Mouse (Mus musculus): ENCODE measurements around the gene Gm49396. TPM values are rescaled to one million over a fixed set of nuclear protein-coding genes. Genes with fewer than 3 reads are reported as not detected.

Gm49396 gene
- polyA plus RNA-seq, 1 experiment = 3.1 TPM

DNA sequence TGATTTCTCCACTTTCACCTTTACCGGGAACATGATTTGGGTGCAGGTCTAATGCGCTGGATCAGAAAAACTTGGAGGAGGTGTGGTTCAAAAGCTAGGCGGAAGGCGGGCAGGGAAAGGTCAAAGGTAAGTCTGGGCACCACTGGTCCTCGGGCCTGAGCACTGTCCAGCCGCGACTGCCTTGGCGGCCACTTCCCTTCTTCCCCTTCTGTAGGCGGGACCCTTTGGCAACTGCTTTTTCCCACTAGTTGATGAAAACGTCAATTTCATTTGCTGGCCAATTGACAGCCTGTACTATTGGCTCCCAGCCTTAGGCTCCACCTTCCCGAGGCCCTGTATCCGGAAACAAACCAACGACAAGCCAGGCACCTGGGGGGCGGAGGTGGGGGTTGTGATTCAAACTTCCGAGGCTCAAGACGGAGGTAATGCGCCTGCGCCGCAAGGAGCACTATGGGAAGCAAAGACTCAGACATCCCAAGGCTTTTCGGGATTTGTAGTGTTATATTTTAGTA is 3.6 kb upstream of the Gm49396 start, which contains the start of gene Lin37:
Lin37 (minus strand) TSS at position 396 of the 512 bp plus-strand sequence.
- Histone ChIP-seq H3K4me3 (ENCODE audit: insufficient read depth, low read length) (peak within 1 kb of the TSS; percentile 68), H3K4me1 (ENCODE audit: control insufficient read depth, insufficient read depth, low read length) (peaks cover 5% of the 10 kb centered on the region; the same call in 1 of the 2 replicates), H3K27ac (ENCODE audit: insufficient read depth, low read length) (peak within 1 kb of the TSS; percentile 17; the same call in 1 of the 2 replicates)
- TF ChIP-seq CTCF (IDR thresholded peaks at IDR 0.05; ENCODE audit: borderline replicate concordance, insufficient read depth, low read length) (no peak), POLR2A (IDR thresholded peaks at IDR 0.05; ENCODE audit: low read depth, low read length) (peak; percentile 77)

DNA sequence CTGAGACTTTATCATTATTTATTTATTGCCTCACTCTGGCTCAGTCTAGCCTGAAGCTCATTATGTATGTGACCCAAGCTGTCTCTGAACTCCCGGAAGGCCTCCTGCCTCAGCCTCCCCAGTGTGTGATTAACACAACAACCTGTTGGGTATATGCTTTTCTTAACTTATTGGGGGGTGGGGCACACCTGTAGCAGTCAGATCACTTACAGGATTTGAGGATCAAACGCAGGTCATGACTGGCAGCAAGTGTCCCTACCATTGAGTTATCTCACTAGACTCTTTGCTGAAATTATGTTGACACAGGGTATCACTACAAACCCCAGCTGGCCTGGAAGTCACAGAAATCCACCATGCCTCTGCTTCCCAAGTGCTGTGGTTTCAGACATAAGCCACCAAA is 2.8 kb upstream of the Gm49396 start:
- Histone ChIP-seq H3K27ac (ENCODE audit: insufficient read depth, low read length) (no peak overlapping the region), H3K4me3 (ENCODE audit: insufficient read depth, low read length) (no peak overlapping the region), H3K4me1 (ENCODE audit: control insufficient read depth, insufficient read depth, low read length) (peaks cover 5% of the 10 kb centered on the region; the same call in 1 of the 2 replicates)
- TF ChIP-seq POLR2A (IDR thresholded peaks at IDR 0.05; ENCODE audit: low read depth, low read length) (no peak), CTCF (IDR thresholded peaks at IDR 0.05; ENCODE audit: borderline replicate concordance, insufficient read depth, low read length) (no peak)

DNA sequence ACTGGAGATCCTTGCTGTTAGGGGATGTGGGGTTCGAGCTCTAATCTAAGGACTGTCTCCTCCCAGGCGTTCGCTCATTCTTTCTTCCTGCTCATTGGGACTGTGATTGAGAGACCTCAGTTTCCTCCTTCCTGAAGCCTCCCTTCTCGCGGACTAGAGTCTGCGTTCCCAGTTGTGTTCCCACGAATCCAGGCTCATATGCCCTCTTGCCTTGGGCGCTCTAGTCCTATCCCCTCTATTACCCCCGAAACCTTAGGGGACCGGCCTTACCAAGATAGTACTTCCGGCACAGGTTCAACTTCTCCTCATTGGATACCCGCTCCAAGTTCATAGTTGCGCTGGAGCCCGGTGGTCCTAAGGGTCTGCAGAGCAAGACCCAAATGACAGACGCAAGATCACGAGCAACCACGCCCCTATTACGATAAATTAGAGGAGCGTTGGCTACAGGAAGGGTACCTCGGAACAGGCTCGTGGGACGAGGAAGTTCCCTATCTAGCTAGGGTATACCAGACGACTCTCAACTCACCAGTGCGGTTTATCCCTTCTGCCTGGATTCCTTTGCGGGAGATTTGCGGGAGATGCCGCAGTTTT is 523 bp upstream of the Gm49396 start:
- H3K4me1 ChIP-seq (ENCODE audit: control insufficient read depth, insufficient read depth, low read length) = peaks cover 5% of the 10 kb centered on the region; the same call in 1 of the 2 replicates
- peak overlapping the region; percentile 80 for H3K4me3 ChIP-seq (ENCODE audit: insufficient read depth, low read length)
- TF ChIP-seq CTCF (IDR thresholded peaks at IDR 0.05; ENCODE audit: borderline replicate concordance, insufficient read depth, low read length) = no peak
- peak; percentile 48 for TF ChIP-seq POLR2A (IDR thresholded peaks at IDR 0.05; ENCODE audit: low read depth, low read length)
- peak overlapping the region; percentile 35 for H3K27ac ChIP-seq (ENCODE audit: insufficient read depth, low read length)

DNA sequence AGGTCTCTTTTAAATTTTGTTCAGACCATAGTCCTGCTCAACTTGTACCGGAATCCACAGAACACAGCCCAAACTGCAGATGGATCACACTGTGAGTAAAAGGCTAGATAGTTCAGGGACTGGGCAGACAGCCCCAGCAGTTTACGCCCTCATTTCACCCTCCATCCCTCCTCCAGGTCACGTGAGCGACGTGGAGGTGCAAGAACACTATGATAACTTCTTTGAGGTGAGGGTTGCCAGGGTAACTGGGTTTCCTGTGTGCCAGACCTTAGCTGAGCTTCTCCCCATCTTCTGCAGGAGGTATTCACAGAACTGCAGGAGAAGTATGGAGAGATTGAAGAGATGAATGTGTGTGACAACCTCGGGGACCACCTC is 749 bp downstream of the Gm49396 start:
- Histone ChIP-seq H3K4me3 (ENCODE audit: insufficient read depth, low read length) (peak overlapping the region; percentile 74), H3K4me1 (ENCODE audit: control insufficient read depth, insufficient read depth, low read length) (0 out of 2 replicates have a peak, but pooled peaks cover 2% of the 10 kb centered on the region), H3K27ac (ENCODE audit: insufficient read depth, low read length) (no peak overlapping the region)
- TF ChIP-seq POLR2A (IDR thresholded peaks at IDR 0.05; ENCODE audit: low read depth, low read length) (no peak), CTCF (IDR thresholded peaks at IDR 0.05; ENCODE audit: borderline replicate concordance, insufficient read depth, low read length) (no peak)

DNA sequence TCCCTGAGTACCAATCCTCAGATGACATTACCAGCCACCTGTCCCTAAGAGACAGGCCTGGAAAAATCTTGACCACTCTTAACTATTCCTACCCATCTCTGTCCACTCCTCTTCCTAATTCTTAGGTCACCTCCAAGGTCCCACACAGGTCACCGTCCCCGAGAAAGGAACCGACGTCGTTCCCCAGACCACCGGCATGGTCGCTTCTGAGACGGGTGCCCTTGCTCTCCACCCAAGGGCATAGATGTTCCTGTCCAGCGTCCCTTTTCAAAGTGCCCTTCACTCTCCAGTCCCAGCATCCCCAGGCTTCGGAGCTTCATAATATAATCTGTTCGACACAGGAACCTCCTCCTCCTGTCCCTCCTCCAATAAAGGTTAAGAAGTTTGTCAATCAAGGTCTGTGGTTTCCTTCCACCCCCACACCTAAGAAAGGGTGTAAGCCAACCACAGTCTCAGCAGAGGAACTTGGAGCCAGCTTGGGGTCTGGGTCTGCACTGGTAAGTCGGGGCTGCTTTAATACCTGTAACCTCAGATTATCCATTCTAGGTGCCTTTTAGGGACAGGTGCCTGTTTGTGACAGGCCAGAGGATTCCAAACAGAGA is 1.9 kb downstream of the Gm49396 start, which contains the start of gene Igflr1:
Igflr1 (plus strand) TSS at position 458 of the 602 bp plus-strand sequence.
- Histone ChIP-seq H3K4me3 (ENCODE audit: insufficient read depth, low read length) (no peak within 1 kb of the TSS), H3K27ac (ENCODE audit: insufficient read depth, low read length) (no peak within 1 kb of the TSS)
- TF ChIP-seq CTCF (IDR thresholded peaks at IDR 0.05; ENCODE audit: borderline replicate concordance, insufficient read depth, low read length) (no peak), POLR2A (IDR thresholded peaks at IDR 0.05; ENCODE audit: low read depth, low read length) (no peak)

DNA sequence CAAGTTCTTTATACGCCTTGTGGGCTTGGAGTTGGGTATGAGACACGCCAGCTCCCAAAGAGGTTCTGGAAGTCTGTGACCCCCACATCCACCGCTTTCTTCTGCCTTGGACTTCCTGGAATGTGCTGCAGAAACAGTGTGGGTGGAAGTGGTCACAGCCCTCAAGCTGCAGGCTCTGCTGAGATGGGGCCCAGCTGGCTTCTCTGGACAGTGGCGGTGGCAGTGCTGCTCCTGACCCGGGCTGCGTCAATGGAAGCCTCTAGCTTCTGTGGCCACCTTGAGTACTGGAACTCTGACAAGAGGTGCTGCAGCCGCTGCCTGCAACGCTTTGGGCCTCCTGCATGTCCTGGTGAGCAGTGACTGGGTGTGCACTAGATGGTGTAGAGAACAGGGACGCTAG is 2.9 kb downstream of the Gm49396 start:
- 0 out of 2 replicates have a peak, but pooled peaks cover 2% of the 10 kb centered on the region for H3K4me1 ChIP-seq (ENCODE audit: control insufficient read depth, insufficient read depth, low read length)
- no peak overlapping the region for H3K4me3 ChIP-seq (ENCODE audit: insufficient read depth, low read length)
- TF ChIP-seq CTCF (IDR thresholded peaks at IDR 0.05; ENCODE audit: borderline replicate concordance, insufficient read depth, low read length) (no peak), POLR2A (IDR thresholded peaks at IDR 0.05; ENCODE audit: low read depth, low read length) (no peak)
- no peak overlapping the region for H3K27ac ChIP-seq (ENCODE audit: insufficient read depth, low read length)

More for the DNA sequence above, 1.9 kb downstream of the Gm49396 start, which contains the start of gene Igflr1:
- H3K4me1 ChIP-seq (ENCODE audit: control insufficient read depth, insufficient read depth, low read length) = 0 out of 2 replicates have a peak, but pooled peaks cover 2% of the 10 kb centered on the region

DNA sequence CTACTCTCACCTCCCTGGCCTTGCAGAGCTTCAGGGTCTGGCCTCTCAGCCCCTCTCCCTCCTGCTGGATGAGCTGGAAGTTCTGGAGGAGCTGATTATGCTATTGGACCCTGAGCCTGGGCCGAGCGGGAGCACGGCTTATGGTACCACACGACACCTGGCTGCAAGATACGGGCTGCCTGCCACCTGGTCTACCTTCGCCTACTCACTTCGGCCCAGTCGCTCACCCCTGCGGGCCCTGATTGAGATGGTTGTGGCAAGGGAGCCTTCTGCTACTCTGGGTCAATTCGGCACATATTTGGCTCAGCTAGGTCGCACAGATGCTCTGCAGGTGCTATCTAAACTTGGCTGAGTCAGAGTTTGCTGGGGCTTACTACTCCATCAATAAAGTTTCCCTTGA is 4.4 kb downstream of the Gm49396 start:
- Histone ChIP-seq H3K27ac (ENCODE audit: insufficient read depth, low read length) (no peak overlapping the region), H3K4me3 (ENCODE audit: insufficient read depth, low read length) (no peak overlapping the region), H3K4me1 (ENCODE audit: control insufficient read depth, insufficient read depth, low read length) (0 out of 2 replicates have a peak, but pooled peaks cover 2% of the 10 kb centered on the region)
- TF ChIP-seq POLR2A (IDR thresholded peaks at IDR 0.05; ENCODE audit: low read depth, low read length) (no peak), CTCF (IDR thresholded peaks at IDR 0.05; ENCODE audit: borderline replicate concordance, insufficient read depth, low read length) (no peak)

DNA sequence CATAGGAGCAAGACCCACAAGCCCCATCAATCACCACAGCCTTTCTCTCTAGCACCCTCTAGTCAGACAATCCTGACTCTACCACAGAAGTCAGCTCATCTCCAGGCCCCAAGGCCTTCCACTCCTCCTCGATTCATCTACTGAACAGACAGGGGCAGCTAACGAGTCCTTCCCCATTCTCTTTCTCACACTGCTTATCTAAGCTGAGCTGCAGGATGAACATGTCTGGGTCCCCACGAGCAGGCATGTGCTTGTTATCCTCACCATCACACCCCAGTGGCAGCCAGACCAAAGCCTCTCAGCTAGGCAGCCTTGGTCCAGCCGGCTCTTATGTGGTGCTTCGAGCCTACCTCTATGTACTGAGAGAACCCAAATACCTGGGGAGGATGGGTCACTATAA is 9.2 kb downstream of the Gm49396 start:
- TF ChIP-seq POLR2A (IDR thresholded peaks at IDR 0.05; ENCODE audit: low read depth, low read length) (no peak), CTCF (IDR thresholded peaks at IDR 0.05; ENCODE audit: borderline replicate concordance, insufficient read depth, low read length) (no peak)
- H3K4me1 ChIP-seq (ENCODE audit: control insufficient read depth, insufficient read depth, low read length) = no peaks in the 10 kb centered on the region
- no peak overlapping the region for H3K4me3 ChIP-seq (ENCODE audit: insufficient read depth, low read length)
- H3K27ac ChIP-seq (ENCODE audit: insufficient read depth, low read length) = no peak overlapping the region

DNA sequence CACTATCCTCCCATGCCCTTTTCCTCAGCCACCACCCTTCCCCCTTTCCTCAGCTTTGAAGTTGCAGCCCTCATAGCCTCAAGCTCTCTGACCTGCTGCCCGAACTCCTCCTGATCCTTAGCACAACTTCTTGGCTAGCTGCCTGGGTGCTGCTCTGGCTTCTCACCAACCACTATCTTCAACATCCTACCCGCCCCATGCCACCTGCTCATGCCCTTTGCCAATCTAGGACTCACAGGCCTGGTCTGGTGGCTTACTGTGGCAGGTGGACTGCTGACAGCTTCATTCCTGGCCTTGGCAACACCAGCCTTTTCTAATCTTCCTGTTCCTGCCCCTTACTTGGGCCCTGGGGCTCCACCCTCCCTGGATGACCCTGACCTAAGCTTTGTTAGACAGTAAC is 9.8 kb downstream of the Gm49396 start:
- Histone ChIP-seq H3K27ac (ENCODE audit: insufficient read depth, low read length) (no peak overlapping the region), H3K4me3 (ENCODE audit: insufficient read depth, low read length) (no peak overlapping the region), H3K4me1 (ENCODE audit: control insufficient read depth, insufficient read depth, low read length) (no peaks in the 10 kb centered on the region)
- TF ChIP-seq CTCF (IDR thresholded peaks at IDR 0.05; ENCODE audit: borderline replicate concordance, insufficient read depth, low read length) (no peak), POLR2A (IDR thresholded peaks at IDR 0.05; ENCODE audit: low read depth, low read length) (no peak)

DNA sequence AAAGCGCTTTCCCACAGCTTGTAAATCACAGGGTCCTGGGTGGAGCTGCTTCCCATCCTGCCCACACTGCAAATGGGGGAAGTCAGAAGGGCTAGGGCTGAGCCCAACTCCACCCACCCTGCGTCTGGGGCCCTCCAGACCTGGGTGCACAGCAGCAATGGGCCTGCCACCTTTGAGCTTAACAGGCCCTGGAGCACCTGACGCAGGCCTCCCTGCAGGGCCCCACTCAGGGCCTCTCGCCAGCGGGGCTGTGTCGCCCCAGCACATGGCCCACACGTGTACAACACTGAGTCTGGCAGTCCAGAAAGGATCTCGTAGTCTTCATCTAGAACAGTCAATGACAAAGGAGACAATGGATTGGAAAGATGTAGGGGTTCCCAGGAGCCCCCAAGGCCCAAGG is 16.8 kb downstream of the Gm49396 start:
- H3K27ac ChIP-seq (ENCODE audit: insufficient read depth, low read length) = no peak overlapping the region
- no peaks in the 10 kb centered on the region for H3K4me1 ChIP-seq (ENCODE audit: control insufficient read depth, insufficient read depth, low read length)
- H3K4me3 ChIP-seq (ENCODE audit: insufficient read depth, low read length) = no peak overlapping the region
- TF ChIP-seq POLR2A (IDR thresholded peaks at IDR 0.05; ENCODE audit: low read depth, low read length) (no peak), CTCF (IDR thresholded peaks at IDR 0.05; ENCODE audit: borderline replicate concordance, insufficient read depth, low read length) (no peak)

Measured in embryonic fibroblast, embryonic 13.5 days (primary cell).